Mouse (Mus musculus) ES-E14 (cell line): ENCODE data around the gene Ppp2r2c. TPM values are rescaled to one million over a fixed set of nuclear protein-coding genes. Genes with fewer than 3 reads are reported as not detected.

Experiments
- DNase-seq: peaks from one replicate; pipeline ENCODE4 v3.0.0-alpha.2; 2013; ENCODE audit warnings: low read depth, low spot score
- H3K27ac ChIP-seq: 2 replicates; pipeline ENCODE4 v1.5.1; 2012; ENCODE audit warnings: low read depth, mild to moderate bottlenecking, low read length, moderate library complexity, mixed read lengths; ENCODE audit not compliant: poor library complexity, insufficient read depth, severe bottlenecking
- H3K36me3 ChIP-seq: 2 replicates; pipeline ENCODE4 v1.6.1; 2012; ENCODE audit warnings: mild to moderate bottlenecking, low read length, moderate library complexity, mixed read lengths; ENCODE audit not compliant: control insufficient read depth, poor library complexity, insufficient read depth, severe bottlenecking
- H3K4me1 ChIP-seq, 2 experiments: fragments of 150-350 bp in 1 of 2; sonication (generic) in 1 of 2; 2 replicates each; pipeline ENCODE4 v1.6.1; 2012; ENCODE audit warnings: low read length in 2 of 2, mild to moderate bottlenecking in 1 of 2, mixed read lengths in 1 of 2; ENCODE audit not compliant: control insufficient read depth in 2 of 2, insufficient read depth in 2 of 2, poor library complexity in 1 of 2
- H3K4me3 ChIP-seq, 2 experiments: fragments of 150-350 bp in 1 of 2; sonication (generic) in 1 of 2; 2 replicates each; pipeline ENCODE4 v1.5.1; 2012; ENCODE audit warnings: low read length in 2 of 2, low read depth in 1 of 2, mild to moderate bottlenecking in 1 of 2, mixed read lengths in 1 of 2; ENCODE audit not compliant: insufficient read depth in 1 of 2, poor library complexity in 1 of 2, severe bottlenecking in 1 of 2
- H3K9ac ChIP-seq: 2 replicates; pipeline ENCODE4 v1.6.1; 2012; ENCODE audit warnings: low read depth, mild to moderate bottlenecking, low read length, mixed read lengths; ENCODE audit not compliant: poor library complexity, insufficient read depth, severe bottlenecking
- H3K9me3 ChIP-seq: fragments of 150-350 bp; sonication (generic); 2 replicates; pipeline ENCODE4 v1.6.1; 2012; ENCODE audit warnings: low read depth, mild to moderate bottlenecking, low read length; ENCODE audit not compliant: control insufficient read depth, insufficient read depth
- CHD2 ChIP-seq: IDR thresholded peaks from 2 replicates; pipeline ENCODE4 v1.6.1; 2014; ENCODE audit warnings: mild to moderate bottlenecking, low read depth, low read length, inconsistent platforms
- HCFC1 ChIP-seq: IDR thresholded peaks from 2 replicates; pipeline ENCODE4 v1.6.1; 2012; ENCODE audit warnings: low read length, inconsistent platforms, borderline replicate concordance; ENCODE audit not compliant: insufficient read depth
- MAFK ChIP-seq: IDR thresholded peaks from 2 replicates; pipeline ENCODE4 v1.6.1; 2014; ENCODE audit warnings: mild to moderate bottlenecking, low read depth, low read length, inconsistent platforms; ENCODE audit not compliant: insufficient read depth
- ZC3H11A ChIP-seq: IDR thresholded peaks from 2 replicates; pipeline ENCODE4 v1.6.1; 2012; ENCODE audit warnings: low read depth, mild to moderate bottlenecking, inconsistent platforms, low read length, borderline replicate concordance
- ZNF384 ChIP-seq: IDR thresholded peaks from 2 replicates; pipeline ENCODE4 v1.6.1; 2012; ENCODE audit warnings: low read depth, low read length, inconsistent platforms
- in situ Hi-C, 2 experiments: fragments of 600-800 bp; cut with MboI; formaldehyde crosslinking; loops; one replicate each; pipeline ENCODE4 v1.15.1; 2025; ENCODE audit warnings: low sequenced_read_pairs in 2 of 2, inconsistent platforms in 1 of 2; ENCODE audit not compliant: unreplicated experiment in 2 of 2
- total RNA-seq: library from RNA; depleted of rRNA; stranded (reverse); fragments of 300-350 nt; gene quantifications from 2 replicates; pipeline ENCODE4 v1.2.3, GENCODE M21; 2012

The Ppp2r2c gene
- total RNA-seq, 1 experiment = 7.3 TPM

GRCm38 (mm10) chr5:36866701-36867250, 1.5 kb upstream of the Ppp2r2c start:
- H3K4me1 ChIP-seq = peaks cover 0 to 2% of the 10 kb centered on the region in 2 experiments; a peak in 1 of 4 replicates
- H3K27ac ChIP-seq = no peak overlapping the region
- H3K4me3 ChIP-seq = no peak overlapping the region
- H3K9ac ChIP-seq = no peak overlapping the region
- no peak for TF ChIP-seq CHD2
- no peak for TF ChIP-seq ZNF384
- TF ChIP-seq MAFK = no peak
- no peak for TF ChIP-seq HCFC1
- TF ChIP-seq ZC3H11A = no peak
- H3K9me3 ChIP-seq = no peaks in the 10 kb centered on the region
- H3K36me3 ChIP-seq = no peaks in the 10 kb centered on the region
- no peak for DNase-seq
- in situ Hi-C loops = no loop called here

DNA sequence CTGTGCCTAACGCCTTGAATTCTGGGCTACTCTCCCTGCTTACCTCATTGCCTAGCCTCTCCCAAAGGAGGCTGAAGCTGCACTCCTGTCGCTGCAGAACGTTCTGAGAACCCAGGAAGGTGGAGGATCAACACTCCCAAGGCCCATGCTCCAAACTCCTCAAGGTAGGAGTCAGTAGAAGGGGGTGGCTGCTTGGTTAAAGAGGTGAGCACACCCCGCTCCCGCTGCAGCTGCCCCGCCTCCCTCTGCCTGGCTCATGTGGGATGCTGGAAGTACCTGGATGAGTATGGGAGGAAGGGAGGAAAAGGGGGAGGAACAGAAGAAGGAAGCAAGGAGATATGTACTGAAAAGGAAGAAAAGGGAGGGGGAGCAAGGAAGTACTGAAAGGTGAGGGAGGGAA, 752 bp upstream of the Ppp2r2c start:
- in situ Hi-C loops = no loop called here
- TF ChIP-seq MAFK = no peak
- TF ChIP-seq ZC3H11A = no peak
- no peak for TF ChIP-seq HCFC1
- TF ChIP-seq ZNF384 = no peak
- no peak for TF ChIP-seq CHD2

DNA sequence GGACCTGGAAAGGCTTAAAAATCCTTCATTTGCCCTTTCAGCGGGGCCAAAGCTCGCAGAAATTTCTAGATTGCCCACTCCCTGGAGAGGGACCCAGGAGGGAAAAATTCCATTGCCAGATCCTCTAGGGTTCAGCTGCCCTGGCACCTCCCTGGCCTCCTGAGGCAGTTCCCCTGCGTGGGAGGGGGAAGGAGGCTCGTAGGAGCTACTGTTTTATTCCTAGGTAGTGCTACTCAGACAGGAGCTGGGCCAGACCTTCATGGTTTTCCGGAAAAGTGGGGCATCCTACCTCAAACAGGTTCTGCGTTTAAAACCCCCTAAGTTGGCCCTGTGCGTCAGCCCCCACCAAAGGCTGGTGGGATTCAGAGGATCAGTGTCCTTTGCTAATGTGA, 869 bp downstream of the Ppp2r2c start:
- H3K27ac ChIP-seq = no peak overlapping the region
- peak overlapping the region; percentile 23; the same call in 1 of the 2 replicates for H3K9ac ChIP-seq

More for the DNA sequence above, 752 bp upstream of the Ppp2r2c start:
- Histone ChIP-seq H3K27ac (no peak overlapping the region), H3K4me1 (peaks cover 0 to 2% of the 10 kb centered on the region in 2 experiments; a peak in 1 of 4 replicates), H3K9ac (no peak overlapping the region), H3K4me3 (no peak overlapping the region), H3K36me3 (no peaks in the 10 kb centered on the region), H3K9me3 (no peaks in the 10 kb centered on the region)
- DNase-seq = no peak

DNA sequence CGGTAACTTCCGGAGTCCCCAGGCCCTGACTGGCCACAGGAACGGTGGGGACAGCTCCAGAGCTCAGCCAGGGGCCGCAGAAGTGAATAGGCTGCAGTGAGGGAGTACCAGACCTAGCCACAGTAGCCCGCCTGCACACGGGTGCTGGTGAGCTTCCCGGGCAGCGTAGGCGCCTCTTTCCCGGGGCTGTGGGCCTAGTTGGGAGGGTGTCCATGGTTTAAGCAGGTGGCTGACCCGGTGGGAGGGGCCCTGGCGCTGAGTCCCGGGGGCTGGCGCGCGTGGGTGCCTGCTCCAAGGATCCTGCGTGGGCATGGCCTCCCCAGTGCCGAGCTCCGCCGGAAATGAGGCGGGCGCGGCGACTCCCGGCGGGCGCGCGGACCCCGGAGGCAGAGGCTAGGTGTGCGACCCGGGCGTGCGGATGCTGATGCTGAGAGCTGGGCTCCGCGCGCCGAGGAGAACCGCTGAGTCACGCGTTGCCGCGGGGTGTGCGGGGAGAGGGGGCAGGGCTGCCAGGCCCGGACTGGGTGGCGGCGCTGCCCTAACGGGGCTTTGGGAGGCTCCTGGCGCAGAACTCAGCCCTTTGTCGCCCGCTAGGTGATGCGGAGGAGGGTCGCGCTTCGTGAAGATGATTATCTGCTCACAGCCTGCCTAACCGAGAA, 1.4 kb downstream of the Ppp2r2c start:
- H3K4me3 ChIP-seq = peak overlapping the region; percentile 72 to 74
- no peak overlapping the region for H3K27ac ChIP-seq
- H3K9ac ChIP-seq = peak overlapping the region; percentile 58
- H3K9me3 ChIP-seq = no peaks in the 10 kb centered on the region
- in situ Hi-C loops = no loop called here
- DNase-seq = no peak
- H3K4me1 ChIP-seq = peaks cover 0 to 2% of the 10 kb centered on the region in 2 experiments; a peak in 1 of 4 replicates
- no peak for TF ChIP-seq ZC3H11A
- peak; percentile 74 for TF ChIP-seq MAFK
- no peaks in the 10 kb centered on the region for H3K36me3 ChIP-seq

More for the DNA sequence above, 869 bp downstream of the Ppp2r2c start:
- DNase-seq = no peak
- Histone ChIP-seq H3K9me3 (no peaks in the 10 kb centered on the region), H3K36me3 (no peaks in the 10 kb centered on the region), H3K4me1 (peaks cover 0 to 2% of the 10 kb centered on the region in 2 experiments; a peak in 1 of 4 replicates), H3K4me3 (peak overlapping the region; percentile 72 to 74)
- no peak for TF ChIP-seq CHD2
- no peak for TF ChIP-seq MAFK
- TF ChIP-seq ZC3H11A = no peak
- no peak for TF ChIP-seq ZNF384
- TF ChIP-seq HCFC1 = no peak
- in situ Hi-C loops = no loop called here
